In genomic region chr2:72045024-72045423, GRCm38 (mm10) we compare ENCODE assay signal across 24 mouse cellular contexts.
"Had no signal": no experiment of that assay in that cellular context is flagged by ENCODE, and none has a peak within 500 bp of the region (broad histone marks: within the 10 kb centered on the region; RNA-seq: fewer than 3 reads in every experiment).

No protein-coding gene starts in this region.

- H3K27ac ChIP-seq: heart, embryonic 10.5 days; hindbrain, embryonic 15.5 days; hindbrain, postnatal 0 days; kidney, embryonic 15.5 days; kidney, postnatal 0 days; limb, embryonic 12.5 days; limb, embryonic 15.5 days; liver, embryonic 12.5 days; liver, embryonic 14.5 days had no signal

- H3K4me3 ChIP-seq: heart, embryonic 10.5 days; heart, embryonic 12.5 days; hindbrain, embryonic 13.5 days; hindbrain, embryonic 15.5 days; kidney, embryonic 15.5 days; limb, embryonic 12.5 days; limb, embryonic 15.5 days; liver, embryonic 12.5 days had no signal

- H3K4me2 ChIP-seq: heart, embryonic 12.5 days; hindbrain, embryonic 13.5 days; hindbrain, embryonic 15.5 days; kidney, embryonic 15.5 days; limb, embryonic 15.5 days; liver, embryonic 12.5 days had no signal

- H3K4me1 ChIP-seq: heart, embryonic 10.5 days; liver, embryonic 12.5 days had no signal

- H3K9ac ChIP-seq: heart, embryonic 12.5 days; hindbrain, embryonic 13.5 days; hindbrain, embryonic 15.5 days; kidney, embryonic 15.5 days; limb, embryonic 12.5 days; limb, embryonic 15.5 days; liver, embryonic 12.5 days; liver, embryonic 14.5 days had no signal

- H3K36me3 ChIP-seq: heart, embryonic 10.5 days; heart, embryonic 12.5 days; hindbrain, embryonic 13.5 days; hindbrain, embryonic 15.5 days; kidney, embryonic 15.5 days; limb, embryonic 12.5 days; limb, embryonic 15.5 days; liver, embryonic 12.5 days had no signal

- ATAC-seq: hindbrain, postnatal 0 days; intestine, embryonic 16.5 days; liver, embryonic 12.5 days had no signal

- H3K27me3 ChIP-seq: heart, embryonic 12.5 days; hindbrain, embryonic 15.5 days; kidney, embryonic 15.5 days; limb, embryonic 12.5 days; limb, embryonic 15.5 days; liver, embryonic 12.5 days had no signal

- DNase-seq: gastrocnemius, postnatal 14 days; gastrocnemius, postnatal 36 days; heart, adult 18-20 months; heart, postnatal 10 days; kidney, adult 11 months; kidney, adult 2 months; kidney, adult 9 months; kidney, postnatal 14 days; kidney, postnatal 36 days; layer of hippocampus, adult 9-11 months; layer of hippocampus, postnatal 36 days; left cerebral cortex, postnatal 4 days had no signal

- H3K9me3 ChIP-seq: heart, embryonic 10.5 days; heart, embryonic 12.5 days; hindbrain, embryonic 13.5 days; hindbrain, embryonic 15.5 days; kidney, embryonic 15.5 days; limb, embryonic 12.5 days; limb, embryonic 15.5 days; liver, embryonic 12.5 days had no signal
